Mouse (Mus musculus): ENCODE measurements around the gene Pde2a.

DNA sequence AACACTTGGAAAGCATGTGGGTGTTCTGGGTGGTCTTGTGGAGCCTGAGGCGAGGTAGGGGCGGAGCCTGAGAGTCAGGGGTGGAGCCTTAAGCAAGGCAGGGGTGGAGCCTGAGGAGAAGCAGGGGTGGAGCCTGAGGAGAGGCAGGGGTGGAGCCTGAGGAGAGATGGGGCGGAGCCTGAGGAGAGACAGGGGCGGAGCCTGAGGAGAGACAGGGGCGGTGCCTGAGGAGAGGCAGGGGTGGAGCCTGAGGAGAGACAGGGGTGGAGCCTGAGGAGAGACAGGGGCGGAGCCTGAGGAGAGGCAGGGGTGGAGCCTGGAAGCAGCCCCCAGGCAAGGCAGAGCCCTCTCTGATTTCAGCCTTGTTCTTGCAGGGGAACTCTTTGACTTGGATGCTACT is 79.7 kb downstream of the Pde2a start:
- TF ChIP-seq CTCF (IDR thresholded peaks at IDR 0.05; ENCODE audit: low read depth) (no peak), EP300 (IDR thresholded peaks at IDR 0.05; ENCODE audit: low read depth) (no peak)
